Mouse (Mus musculus) mature B cell (primary cell): ENCODE results near the gene Magix.

Experiments
- in situ Hi-C: fragments of 300-500 bp; cut with MboI; formaldehyde crosslinking; loops from 2 replicates; pipeline ENCODE4 v1.14.3; 2019

Gene Magix

DNA sequence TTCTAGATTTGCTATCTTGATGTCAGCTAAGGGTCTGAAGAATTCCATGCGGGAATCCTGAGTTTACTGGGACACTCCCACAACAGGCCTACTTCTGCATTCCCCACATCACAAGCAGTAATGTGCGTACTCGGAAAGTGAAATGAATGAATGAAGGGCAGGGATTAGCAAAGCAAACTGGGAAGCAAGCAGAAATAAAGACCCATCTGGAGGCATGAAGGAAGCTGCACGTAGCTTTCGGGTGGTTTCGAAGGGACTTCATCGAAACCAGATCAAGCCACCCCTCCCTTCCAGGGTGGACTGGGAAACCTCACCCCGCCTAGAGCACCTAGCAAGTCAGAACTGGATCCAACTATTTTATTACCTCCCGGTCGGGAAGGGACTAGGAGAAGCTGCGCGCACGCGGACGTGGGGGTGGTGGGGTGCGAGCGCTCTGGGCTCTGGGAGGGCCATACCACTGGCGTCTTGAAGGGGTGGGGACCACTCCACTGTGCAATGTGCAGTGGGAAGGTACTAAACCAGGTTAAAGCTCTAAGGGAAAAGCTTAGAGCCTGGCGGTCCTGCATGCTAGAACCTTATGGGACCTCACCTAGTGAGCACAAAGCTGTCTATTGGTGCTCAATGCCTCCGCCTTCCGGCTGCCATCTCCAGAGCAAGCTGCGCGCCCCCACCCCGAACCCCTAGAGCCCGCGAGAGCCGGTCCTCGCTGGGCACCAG, 6.6 kb downstream of the Magix start:
- in situ Hi-C loops: no loop called here

DNA sequence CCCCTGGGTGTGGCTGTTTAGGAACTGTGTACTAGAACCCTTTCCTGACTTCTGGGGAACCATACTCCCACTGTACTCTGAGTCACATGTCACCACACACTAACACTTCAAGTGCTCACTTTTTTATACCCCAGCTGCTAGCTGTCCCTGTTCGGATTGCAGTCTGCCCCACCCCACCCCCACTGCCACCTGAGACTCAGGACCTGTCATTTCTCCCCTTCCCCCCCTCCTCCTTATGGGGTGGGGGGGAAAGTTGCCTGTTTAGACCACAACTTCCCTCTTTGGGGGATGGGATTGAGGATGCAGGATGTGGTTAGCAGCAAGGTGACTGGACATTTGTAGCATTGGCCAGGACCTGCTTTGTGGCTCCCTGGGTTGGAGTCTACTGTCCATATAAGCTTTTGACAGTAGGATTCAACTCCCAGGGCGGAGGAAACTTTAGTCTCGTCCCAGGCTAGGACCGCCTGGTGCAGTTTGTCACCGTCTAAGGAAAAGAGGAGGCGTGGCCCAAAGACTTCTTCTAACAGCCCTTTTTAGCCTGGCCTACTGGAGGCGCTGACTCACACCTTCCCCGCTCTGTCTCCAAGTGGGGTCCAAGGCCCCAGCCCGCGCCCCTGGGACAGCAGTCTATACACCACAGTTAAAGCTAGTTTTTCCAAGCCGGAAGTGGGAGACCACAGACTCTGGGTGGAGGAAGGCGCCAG, 7.3 kb downstream of the Magix start:
- in situ Hi-C loops: no loop called here

DNA sequence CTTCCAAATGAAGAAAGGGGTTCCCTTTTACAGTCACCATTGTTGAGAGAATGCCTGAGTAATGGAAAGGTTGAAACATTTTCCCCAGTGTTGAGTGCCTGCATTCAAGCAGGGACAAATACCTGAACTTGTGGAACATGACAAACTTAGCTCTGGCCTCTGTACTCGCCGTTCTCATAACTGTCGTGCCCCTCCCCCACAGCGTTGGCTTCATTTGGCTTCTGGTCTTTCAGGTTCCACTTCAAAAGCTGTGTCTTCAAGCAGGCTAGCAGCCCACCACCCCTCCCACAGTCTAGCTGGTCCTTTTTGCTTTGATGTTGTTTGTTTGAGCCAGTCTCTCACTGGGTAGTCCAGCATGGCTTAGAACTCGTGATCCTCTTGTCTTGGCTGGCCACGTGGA, 8.3 kb downstream of the Magix start:
- in situ Hi-C loops: no loop called here

DNA sequence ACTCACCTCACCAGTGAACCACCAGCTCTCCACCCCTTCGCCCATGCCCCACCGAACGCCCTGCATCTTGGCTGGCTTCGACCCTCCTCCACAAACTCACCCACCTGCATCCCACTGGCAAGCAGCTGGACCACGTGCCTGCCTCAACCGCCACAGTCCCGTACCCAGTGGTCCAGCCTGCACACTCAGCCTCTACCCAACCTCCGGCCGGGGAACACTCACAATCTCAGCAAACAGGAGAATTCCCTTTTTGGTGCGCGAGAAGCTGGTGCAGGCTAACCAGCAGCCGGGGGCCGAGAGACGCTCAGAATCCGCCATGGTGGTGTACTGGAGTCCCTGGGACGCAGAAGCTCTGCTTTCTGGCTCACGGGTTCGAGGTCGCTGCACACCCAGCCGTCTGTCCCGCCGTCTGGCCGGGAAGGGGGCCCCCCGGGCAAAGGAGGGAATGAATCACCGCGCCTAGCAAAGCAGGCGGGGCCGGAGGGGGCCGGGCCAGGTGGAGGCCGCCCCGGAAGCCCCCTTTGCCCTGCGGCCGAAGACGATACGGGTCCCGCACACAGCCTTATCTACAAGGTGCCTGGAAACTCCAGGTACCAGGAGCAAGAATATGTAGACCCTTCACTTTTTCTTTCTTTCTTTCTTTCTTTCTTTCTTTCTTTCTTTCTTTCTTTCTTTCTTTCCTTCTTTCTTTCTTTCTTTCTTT, 10.0 kb downstream of the Magix start, which contains the start of gene Plp2:
Gene Plp2 (minus strand): TSS at position 470 of the 703 bp plus-strand sequence.
- in situ Hi-C loops: no loop called here

DNA sequence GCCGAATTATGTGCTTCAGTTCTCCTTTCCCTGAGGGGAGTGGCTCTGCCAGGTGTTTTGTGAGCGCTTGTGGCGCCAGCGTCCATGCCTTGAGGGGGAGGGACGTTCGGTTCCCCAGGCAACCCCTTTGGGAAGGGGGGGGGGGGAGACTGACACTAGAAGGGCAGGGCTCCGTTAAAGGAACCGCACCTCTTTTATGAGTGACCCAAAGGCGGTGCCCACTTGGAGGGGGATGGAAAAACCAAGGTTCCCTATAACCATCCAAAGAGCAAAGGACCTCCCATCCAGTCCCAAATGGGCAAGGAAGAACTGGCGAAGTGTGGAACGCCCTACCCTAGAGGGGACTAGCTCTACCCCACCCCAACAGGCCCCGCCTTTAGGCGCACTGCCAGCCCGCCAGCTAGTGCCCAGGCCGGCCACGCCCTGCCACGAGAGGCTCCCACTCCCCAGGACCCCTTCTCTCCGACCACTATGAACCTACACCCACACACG, 10.6 kb downstream of the Magix start:
- in situ Hi-C loops: no loop called here

DNA sequence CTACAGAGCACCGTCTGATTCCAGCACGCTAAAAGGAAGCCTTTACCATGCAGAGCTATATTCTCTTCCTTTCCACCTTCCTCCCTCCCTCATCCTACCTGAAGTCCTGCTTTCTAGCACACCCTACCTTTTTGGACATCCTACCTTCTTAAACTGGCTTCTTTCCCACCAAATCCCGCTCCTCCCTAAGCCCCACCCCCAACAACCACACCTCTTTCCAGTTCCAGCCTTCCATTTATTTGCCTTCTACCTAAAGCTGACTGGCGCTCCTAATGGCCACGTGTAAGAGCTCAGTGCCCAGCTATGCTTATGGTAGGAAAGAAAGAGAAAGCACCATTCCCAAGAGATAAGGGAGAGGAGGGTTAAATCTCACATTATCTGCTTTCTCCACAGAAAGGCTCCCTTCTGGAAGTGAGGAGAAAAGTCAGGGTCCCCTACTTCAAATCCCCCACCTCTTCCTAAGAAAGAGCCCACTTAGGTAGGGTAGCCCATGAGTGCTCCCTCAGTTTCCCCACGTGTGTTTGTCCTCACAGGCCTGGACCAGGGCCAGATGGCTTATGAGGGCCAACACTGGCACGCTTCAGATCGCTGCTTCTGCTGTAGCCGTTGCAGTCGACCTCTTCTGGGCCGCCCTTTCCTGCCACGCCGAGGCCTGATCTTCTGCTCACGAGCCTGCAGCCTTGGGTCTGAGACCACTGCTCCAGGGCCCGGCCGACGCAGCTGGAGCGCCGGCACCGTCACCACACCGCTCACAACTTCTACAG, 15.1 kb downstream of the Magix start:
- in situ Hi-C loops: no loop called here

DNA sequence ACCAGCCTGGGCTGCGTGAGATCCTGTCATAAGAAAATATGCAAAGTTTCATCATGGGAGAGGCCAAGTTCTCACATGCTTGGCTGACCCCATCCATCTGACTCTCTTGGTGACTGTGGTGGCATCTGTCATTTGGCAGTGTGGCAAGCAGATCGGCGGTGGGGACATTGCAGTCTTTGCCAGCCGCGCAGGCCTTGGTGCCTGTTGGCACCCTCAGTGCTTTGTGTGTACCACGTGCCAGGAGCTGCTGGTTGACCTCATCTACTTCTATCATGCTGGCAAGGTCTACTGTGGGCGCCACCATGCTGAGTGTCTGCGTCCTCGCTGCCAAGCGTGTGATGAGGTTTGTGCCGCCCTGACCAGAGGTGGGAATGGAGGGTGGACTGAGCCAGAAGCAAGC, 16.3 kb downstream of the Magix start:
- in situ Hi-C loops: no loop called here

DNA sequence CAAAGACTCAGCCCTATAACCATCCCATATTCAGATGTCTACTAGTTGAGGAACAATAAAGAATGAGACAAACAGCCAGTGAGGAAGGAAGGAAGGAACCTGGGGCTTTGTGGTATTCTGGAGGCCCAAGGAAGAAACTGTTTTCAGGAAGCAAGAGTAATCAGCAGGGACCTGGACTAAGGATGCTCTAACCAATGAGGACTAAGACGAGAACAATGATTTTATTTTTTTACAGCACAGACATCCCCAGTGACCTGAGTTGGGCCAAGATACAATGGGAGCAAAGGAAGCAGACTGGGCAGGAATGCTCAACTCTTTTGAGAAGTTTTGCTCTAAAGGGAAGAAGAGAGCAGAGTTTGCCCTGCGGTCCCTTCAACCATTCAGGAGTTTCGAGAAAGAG, 18.1 kb downstream of the Magix start:
- in situ Hi-C loops: no loop called here

DNA sequence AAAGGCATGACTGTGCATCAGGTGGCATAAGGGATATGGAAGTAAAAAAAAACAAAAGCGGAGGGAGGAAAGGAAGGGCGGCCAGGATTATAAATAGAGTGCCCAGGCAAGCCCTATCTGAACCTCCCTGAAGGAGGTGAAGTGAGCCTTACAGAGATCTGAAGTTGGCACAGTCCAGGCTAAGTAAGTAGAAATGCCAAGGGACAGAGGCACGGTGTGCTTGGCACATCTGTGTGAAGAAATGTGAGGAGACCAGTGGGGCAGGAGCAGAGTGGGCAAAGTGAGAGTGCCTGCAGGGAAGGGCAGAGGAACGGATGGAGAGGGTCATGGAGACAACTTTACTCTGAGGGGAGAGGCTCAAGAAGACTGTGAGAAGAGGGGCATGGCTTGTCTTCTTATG, 20.0 kb downstream of the Magix start:
- in situ Hi-C loops: no loop called here

DNA sequence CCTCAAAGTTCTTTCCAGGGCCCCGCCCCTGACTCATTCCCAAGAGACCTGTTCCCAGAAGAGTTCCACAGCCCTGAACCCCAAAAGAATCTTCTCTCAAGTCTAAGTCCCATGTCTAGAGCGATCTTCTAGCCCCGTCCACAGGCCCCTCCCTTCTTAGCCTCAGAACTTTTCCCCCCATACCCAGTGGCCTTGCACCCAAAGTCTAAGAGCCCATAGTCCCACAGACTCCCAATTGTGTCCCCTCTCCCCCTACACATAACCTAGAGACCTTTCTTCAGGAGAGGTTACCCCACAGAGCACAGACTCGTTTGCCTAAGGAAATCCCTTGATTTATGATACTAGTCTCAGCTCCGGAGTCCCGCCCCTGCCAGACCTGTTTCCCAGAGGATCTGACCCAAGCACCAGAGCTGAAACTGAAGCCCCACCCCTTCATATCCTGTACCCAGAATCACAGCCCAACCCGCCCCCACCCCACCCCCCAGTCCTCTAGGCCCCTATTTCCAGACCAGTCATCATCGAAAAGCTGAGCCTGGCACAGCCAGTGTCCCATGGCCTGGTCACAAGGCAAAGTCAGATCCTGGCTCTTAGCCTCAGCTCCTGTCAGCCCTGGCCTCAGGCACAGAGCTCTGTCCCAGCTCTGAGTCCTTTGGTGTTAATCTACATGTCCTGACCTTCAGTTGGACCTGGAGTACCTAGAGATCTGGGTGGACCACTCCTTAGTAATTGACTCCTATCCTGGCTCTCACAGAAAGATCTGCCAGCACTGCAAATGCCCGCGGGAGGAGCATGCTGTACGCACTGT, 22.1 kb downstream of the Magix start:
- in situ Hi-C loops: no loop called here

DNA sequence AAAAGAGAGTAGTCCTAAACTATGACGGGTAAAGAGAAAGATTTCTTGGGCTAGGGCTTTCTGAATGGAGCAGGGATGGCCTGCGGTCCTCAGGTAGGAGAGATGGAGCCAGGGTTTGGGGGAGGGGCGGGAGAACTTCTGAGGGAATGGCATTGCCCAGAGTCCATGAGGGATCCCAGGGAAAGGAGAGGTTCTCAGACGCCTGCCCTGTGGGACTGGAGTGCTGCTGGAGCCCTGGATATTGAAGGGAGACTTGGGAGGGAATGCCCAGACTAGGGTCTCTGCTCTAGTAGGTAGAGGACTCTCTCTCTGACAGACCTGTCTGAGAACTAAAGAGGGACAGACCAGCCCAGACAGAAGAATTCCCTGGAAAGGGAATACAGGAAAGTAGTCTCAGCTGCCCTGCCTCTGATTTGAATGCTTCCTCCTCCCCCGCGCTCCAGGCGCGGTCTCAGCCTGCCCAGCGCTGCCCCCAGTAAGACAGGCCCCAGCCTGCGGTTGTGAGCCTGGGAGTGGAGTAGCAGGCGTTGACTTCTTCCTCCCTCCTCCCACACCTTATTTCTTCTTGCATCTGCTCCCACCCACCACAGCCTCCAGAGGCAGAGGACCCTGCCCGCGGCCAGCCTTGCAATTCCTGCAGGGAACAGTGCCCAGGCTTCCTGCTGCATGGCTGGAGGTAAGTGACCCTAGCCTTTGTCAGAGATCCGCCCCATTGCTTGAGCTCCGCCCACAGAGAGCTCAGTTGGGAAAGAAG, 22.8 kb downstream of the Magix start:
- in situ Hi-C loops: no loop called here

DNA sequence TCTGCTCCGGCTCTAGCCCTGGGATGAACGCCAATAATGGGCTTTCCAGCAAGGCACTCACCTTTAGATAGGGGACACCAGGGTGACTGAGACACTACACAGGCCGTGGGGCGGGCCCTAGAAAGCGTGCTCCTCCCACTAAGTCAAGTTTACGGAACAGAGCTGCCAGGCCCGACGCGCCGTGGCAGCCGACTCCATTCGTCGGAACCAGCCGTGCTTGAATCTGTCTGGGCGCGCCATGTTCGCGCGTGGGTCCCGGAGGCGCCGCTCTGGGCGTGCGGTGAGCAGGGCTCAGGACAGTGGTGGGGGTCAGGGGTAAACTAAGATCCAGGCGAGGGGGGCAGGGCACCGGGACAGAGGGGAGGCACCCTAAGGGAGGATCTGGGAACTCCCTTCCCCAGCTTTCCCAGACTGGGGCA, 23.8 kb downstream of the Magix start, which contains the start of gene Prickle3:
Gene Prickle3 (plus strand): TSS at position 40 of the 419 bp plus-strand sequence.
- in situ Hi-C loops: no loop called here

DNA sequence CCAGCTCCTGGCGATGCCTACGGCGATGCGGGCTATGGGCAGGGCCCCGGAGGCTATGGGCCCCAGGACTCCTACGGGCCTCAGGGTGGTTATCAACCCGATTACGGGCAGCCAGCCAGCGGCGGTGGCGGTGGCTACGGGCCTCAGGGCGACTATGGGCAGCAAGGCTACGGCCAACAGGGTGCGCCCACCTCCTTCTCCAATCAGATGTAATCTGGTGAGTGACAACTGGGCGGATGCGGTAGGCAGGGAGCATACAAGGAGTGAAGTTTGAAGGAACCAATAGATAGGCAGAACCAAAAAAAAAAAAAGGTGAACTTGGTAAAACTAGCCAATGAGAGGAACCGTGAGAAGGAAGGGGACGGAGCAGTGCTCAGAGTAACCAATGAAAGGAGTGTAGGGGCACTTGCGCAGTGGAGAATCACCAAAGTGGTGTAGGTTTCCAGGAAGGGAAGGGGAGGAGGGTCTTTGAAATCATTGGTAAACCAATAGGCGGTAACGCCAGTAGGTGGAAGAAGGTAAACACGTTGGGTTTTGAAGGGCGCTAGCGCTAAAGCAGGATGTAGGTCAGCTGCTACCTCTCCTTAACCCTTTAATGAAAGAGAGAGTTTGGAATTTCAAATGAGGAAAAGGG, 32.3 kb downstream of the Magix start:
- in situ Hi-C loops: no loop called here

DNA sequence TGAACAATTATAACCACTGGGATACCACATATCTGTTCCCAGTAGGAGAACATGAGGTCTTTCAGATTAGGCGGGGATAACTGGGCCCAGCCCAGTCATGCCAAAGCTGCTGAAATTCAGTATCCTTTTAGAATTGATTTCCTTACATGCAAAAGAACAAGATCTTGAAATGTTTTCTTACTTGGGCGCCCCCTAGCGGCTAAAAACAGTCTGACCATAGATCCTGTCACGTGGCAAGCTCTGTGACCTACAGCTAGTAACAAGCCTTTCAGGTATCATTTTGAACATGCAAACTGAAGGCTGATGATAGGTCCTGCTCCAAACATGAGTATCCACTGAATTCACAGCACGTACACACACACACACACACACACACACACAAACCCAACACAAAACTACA, 35.7 kb downstream of the Magix start:
- in situ Hi-C loops: no loop called here

DNA sequence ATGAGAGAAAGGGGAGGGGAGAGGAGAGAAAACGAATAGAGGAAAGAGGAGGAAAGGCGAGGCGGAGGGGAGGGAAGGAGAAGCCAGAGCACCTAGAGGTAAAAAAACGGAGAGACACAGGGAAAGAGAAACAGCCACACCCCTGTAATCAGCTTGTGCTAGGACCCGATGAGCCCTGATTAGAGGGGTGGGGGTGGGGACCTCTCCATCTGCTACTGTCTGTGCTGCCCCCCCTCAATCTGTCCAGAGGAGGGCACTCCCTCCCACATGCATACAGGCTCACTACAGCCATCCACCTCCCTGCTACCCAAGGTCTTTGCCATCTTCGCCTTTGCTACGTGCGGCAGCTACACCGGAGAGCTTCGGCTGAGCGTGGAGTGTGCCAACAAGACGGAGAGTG, 40.3 kb downstream of the Magix start:
- in situ Hi-C loops: no loop called here

DNA sequence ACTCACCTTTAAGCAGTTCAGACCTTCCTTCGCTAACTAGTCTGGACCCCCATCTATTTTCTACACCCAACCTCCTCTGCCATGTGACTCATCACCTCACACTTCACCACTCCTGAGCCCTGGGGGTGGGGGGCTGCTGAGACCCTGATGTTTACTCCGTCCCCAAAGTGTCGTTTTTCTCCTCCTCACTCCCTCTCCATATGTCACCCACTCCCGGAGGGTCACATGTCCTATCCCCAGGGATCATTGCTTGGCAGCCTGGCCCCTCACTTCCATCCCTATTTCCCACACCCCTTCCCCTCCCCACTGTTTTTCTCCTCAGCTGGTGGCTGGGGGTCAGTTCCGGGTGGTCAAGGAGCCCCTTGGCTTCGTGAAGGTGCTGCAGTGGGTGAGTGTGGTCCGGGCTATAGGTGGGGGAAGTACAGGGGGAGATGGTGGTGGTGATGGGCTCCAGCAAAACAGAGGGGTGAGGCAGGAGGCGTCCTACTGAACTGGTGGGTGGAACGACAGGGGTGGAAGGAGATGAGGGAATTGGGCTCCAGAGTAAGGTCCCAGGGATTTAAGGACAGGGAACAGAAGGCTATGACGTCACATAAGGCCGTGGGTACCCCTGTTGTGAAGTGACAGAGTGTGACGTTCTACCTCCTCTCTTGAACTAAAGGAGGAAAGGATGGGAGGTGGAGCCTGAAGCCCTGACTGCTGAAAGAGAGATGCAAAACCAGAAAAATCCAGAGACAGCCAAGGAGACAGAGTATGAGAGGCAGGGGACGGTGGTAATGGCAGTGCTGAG, 41.3 kb downstream of the Magix start:
- in situ Hi-C loops: no loop called here

DNA sequence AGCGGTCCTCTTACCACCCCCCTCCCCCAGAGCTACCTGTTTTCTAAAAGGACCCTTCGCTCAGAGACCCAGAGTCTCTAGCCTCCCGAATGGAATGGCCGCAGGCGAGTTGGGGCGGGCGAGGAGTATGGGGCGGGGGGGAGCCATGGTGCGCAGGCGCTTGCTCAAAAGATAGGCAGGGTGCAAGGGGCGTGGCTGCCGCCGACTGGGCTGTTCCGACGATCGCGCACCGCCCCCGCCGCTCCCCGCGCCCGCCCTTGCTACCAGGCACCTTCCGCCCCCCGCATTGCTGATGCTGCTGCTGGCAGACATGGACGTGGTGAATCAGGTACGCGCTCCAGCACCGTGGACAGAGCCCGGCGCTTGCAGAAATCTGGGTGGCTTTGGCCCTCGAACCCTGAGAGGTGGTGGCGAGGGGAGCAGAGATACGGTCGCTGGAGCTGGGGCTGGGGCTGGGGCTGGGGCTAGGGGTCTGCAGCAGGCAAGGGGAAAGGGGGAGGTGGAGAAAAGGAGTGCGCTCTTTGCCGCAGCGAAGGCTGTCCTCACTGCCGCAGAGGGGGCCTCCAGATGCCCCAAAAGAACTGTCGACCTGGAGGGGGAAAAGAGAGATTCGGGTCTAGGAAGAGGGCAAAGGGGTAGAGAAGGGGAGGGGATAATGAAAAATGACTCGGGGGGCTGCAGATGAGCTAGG, 42.5 kb downstream of the Magix start, which contains the start of gene Syp:
Gene Syp (plus strand): TSS at position 71 of the 691 bp plus-strand sequence.
- in situ Hi-C loops: no loop called here

DNA sequence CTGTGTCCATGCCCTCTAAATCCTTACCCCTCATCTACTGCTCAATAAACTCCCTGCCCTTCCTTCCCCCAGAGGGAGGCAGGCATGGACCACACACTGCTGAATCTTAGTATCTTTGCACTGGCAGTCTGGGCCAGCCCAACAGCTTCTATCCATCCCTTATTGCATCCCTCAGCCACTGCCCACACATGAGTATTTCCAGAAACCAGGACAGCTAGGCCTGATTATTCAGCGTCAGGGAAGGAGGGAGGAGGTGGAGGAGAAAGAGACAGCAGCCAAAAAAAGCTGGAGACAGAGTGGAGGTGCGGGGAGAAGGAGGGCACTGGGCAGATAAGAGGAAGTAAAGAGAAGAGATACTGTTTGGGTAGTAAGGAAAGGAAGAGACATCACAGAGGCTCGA, 46.0 kb downstream of the Magix start:
- in situ Hi-C loops: no loop called here
